Comparison of ENCODE assay signal across 14 mouse cellular contexts in the genomic region with DNA sequence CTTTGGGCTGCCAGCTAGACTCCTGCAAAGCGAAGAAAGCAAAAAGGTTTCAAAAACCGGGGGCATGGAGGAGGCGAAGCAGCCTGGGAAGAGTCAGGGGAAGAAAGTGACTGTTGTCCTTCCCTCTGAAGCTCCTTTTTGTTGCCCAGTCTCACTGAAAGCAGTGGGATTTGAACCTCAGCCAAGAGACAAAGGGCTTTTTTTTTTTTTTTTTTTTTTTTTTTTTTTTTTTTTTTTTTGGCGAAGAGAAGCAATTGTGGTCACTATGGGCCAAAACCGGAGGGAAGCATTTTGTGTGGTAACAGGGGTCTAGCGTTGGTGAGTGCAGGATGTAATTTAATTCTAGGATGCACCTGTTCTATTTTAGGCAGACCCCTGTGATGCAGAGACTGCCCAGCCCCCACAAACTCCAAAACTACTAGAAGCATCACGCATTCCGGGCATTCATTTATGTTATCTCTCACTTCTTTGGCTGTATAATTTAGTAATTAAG.
DNase-seq lines count a peak whose midpoint lies in the region; ATAC-seq and TF ChIP-seq lines count a peak whose summit lies in the region.
"Had no signal": no experiment of that assay in that cellular context is flagged by ENCODE, and none has a peak within 500 bp of the region (broad histone marks: within the 10 kb centered on the region; RNA-seq: fewer than 3 reads in every experiment).

No protein-coding gene starts in this region.

- WGBS in forebrain, embryonic 16.5 days: 18% methylated on average over 8 of the region's 8 CpGs
- 26% methylated on average over 8 of the region's 8 CpGs for WGBS in forebrain, embryonic 11.5 days
- 47% methylated on average over 8 of the region's 8 CpGs for WGBS in lung, embryonic 14.5 days
- WGBS in lung, postnatal 0 days: 44% methylated on average over 8 of the region's 8 CpGs

- H3K9me3 ChIP-seq in forebrain, embryonic 16.5 days (ENCODE audit: control insufficient read depth, low read length): no peaks in the 10 kb centered on the region
- no peaks in the 10 kb centered on the region for H3K9me3 ChIP-seq in forebrain, embryonic 11.5 days (ENCODE audit: control insufficient read depth, low read length)
- H3K9me3 ChIP-seq in lung, embryonic 14.5 days (ENCODE audit: low read depth, low read length): no peaks in the 10 kb centered on the region
- H3K9me3 ChIP-seq in lung, postnatal 0 days (ENCODE audit: low read length): no peaks in the 10 kb centered on the region
- H3K9me3 ChIP-seq: embryonic facial prominence, embryonic 15.5 days; limb, embryonic 10.5 days had no signal

- peaks cover 5% of the 10 kb centered on the region for H3K4me1 ChIP-seq in forebrain, embryonic 16.5 days (replicated peaks; ENCODE audit: control insufficient read depth, insufficient read depth, low read length)
- no peaks in the 10 kb centered on the region for H3K4me1 ChIP-seq in forebrain, embryonic 11.5 days (replicated peaks; ENCODE audit: control insufficient read depth, insufficient read depth, low read length)
- H3K4me1 ChIP-seq in lung, embryonic 14.5 days (ENCODE audit: insufficient read depth): no peaks in the 10 kb centered on the region
- H3K4me1 ChIP-seq in lung, postnatal 0 days (ENCODE audit: insufficient read depth, low read depth, low read length): no peaks in the 10 kb centered on the region

- H3K4me2 ChIP-seq in forebrain, embryonic 16.5 days (ENCODE audit: low read length): no peak overlapping the region
- no peak overlapping the region for H3K4me2 ChIP-seq in forebrain, embryonic 11.5 days (ENCODE audit: low read depth, low read length, severe bottlenecking)
- no peak overlapping the region for H3K4me2 ChIP-seq in lung, embryonic 14.5 days
- H3K4me2 ChIP-seq in lung, postnatal 0 days (replicated peaks; ENCODE audit: low read depth, low read length): no peak overlapping the region
- H3K4me2 ChIP-seq: embryonic facial prominence, embryonic 15.5 days had no signal

- ATAC-seq in forebrain, embryonic 16.5 days: peak; percentile 57; the same call in 1 of the 2 replicates
- ATAC-seq in forebrain, embryonic 11.5 days (replicated peaks; ENCODE audit: low FRiP score): no peak
- ATAC-seq in lung, embryonic 14.5 days (ENCODE audit: insufficient read depth): no peak
- ATAC-seq in lung, postnatal 0 days: no peak
- peak; percentile 82 for ATAC-seq in megakaryocyte progenitor cell, adult 5-6 weeks (replicated peaks; ENCODE audit: poor library complexity)
- ATAC-seq in megakaryocyte-erythroid progenitor cell, adult 5-6 weeks (replicated peaks; ENCODE audit: low FRiP score, low TSS enrichment, poor library complexity, severe bottlenecking): no peak

- no peaks in the 10 kb centered on the region for H3K27me3 ChIP-seq in forebrain, embryonic 16.5 days (replicated peaks; ENCODE audit: control insufficient read depth, insufficient read depth, low read length)
- H3K27me3 ChIP-seq in forebrain, embryonic 11.5 days (ENCODE audit: control insufficient read depth, insufficient read depth, low read length): no peaks in the 10 kb centered on the region
- H3K27me3 ChIP-seq in lung, embryonic 14.5 days (ENCODE audit: insufficient read depth, low read length): no peaks in the 10 kb centered on the region
- no peaks in the 10 kb centered on the region for H3K27me3 ChIP-seq in lung, postnatal 0 days (replicated peaks; ENCODE audit: insufficient read depth, low read length)
- H3K27me3 ChIP-seq: embryonic facial prominence, embryonic 15.5 days had no signal

- H3K4me3 ChIP-seq in forebrain, embryonic 16.5 days (replicated peaks; ENCODE audit: low read length): no peak overlapping the region
- H3K4me3 ChIP-seq in forebrain, embryonic 11.5 days (ENCODE audit: low read depth, low read length): no peak overlapping the region
- no peak overlapping the region for H3K4me3 ChIP-seq in lung, embryonic 14.5 days (ENCODE audit: low read depth, low read length)
- no peak overlapping the region for H3K4me3 ChIP-seq in lung, postnatal 0 days (ENCODE audit: low read depth, low read length)
- H3K4me3 ChIP-seq: embryonic facial prominence, embryonic 15.5 days; limb, embryonic 10.5 days had no signal

- TF ChIP-seq EP300 in lung, postnatal 0 days (IDR thresholded peaks at IDR 0.05): no peak

- no peak for DNase-seq in forebrain, embryonic 11.5 days (ENCODE audit: low spot score)
- DNase-seq in lung, embryonic 14.5 days: peak; percentile 25
- no peak for DNase-seq in lung, postnatal 0 days (ENCODE audit: low spot score)
- peak; percentile 9 to 22 for DNase-seq in cerebellum, adult 18-20 months
- DNase-seq in frontal cortex, postnatal 36 days (ENCODE audit: low spot score in 2 of 2): no peak
- DNase-seq: heart, postnatal 4 days; kidney, postnatal 4 days; lung, adult 2 months; thymus, postnatal 36 days had no signal

- H3K36me3 ChIP-seq in forebrain, embryonic 16.5 days (ENCODE audit: control insufficient read depth, insufficient read depth): no peaks in the 10 kb centered on the region
- no peaks in the 10 kb centered on the region for H3K36me3 ChIP-seq in forebrain, embryonic 11.5 days (ENCODE audit: control insufficient read depth, insufficient read depth, low read length)
- H3K36me3 ChIP-seq in lung, embryonic 14.5 days (ENCODE audit: insufficient read depth): no peaks in the 10 kb centered on the region
- H3K36me3 ChIP-seq in lung, postnatal 0 days (ENCODE audit: insufficient read depth, low read length): no peaks in the 10 kb centered on the region
- H3K36me3 ChIP-seq: embryonic facial prominence, embryonic 15.5 days; limb, embryonic 10.5 days had no signal

- no peak overlapping the region for H3K27ac ChIP-seq in forebrain, embryonic 16.5 days (ENCODE audit: low read length)
- H3K27ac ChIP-seq in forebrain, embryonic 11.5 days (ENCODE audit: low read depth, low read length): no peak overlapping the region
- H3K27ac ChIP-seq in lung, embryonic 14.5 days (ENCODE audit: low read depth): no peak overlapping the region
- H3K27ac ChIP-seq in lung, postnatal 0 days (ENCODE audit: low read length): no peak overlapping the region
- H3K27ac ChIP-seq: embryonic facial prominence, embryonic 15.5 days; limb, embryonic 10.5 days had no signal

- no peak overlapping the region for H3K9ac ChIP-seq in forebrain, embryonic 16.5 days (replicated peaks; ENCODE audit: low read depth, low read length)
- H3K9ac ChIP-seq in forebrain, embryonic 11.5 days (ENCODE audit: low read length): no peak overlapping the region
- no peak overlapping the region for H3K9ac ChIP-seq in lung, embryonic 14.5 days
- no peak overlapping the region for H3K9ac ChIP-seq in lung, postnatal 0 days (replicated peaks; ENCODE audit: low read depth)
- H3K9ac ChIP-seq: embryonic facial prominence, embryonic 15.5 days had no signal

- TF ChIP-seq CTCF in lung, embryonic 14.5 days (IDR thresholded peaks at IDR 0.05; ENCODE audit: low read depth): no peak
- TF ChIP-seq CTCF in lung, postnatal 0 days (IDR thresholded peaks at IDR 0.05): no peak

Comparison
In these comparisons a context has a peak if more than half of its experiments do, and no peak if none do; other contexts are left out.
1. ATAC-seq: peak in forebrain, embryonic 16.5 days (single experiment) and megakaryocyte progenitor cell, adult 5-6 weeks (single experiment); none in forebrain, embryonic 11.5 days (single experiment), lung, embryonic 14.5 days (single experiment), lung, postnatal 0 days (single experiment) and megakaryocyte-erythroid progenitor cell, adult 5-6 weeks (single experiment).
2. DNase-seq: peak in lung, embryonic 14.5 days (single experiment) and cerebellum, adult 18-20 months (2 of 2); none in forebrain, embryonic 11.5 days (single experiment), lung, postnatal 0 days (single experiment) and frontal cortex, postnatal 36 days (0 of 2).